26 mouse cellular contexts compared by ENCODE assay signal in the genomic region with DNA sequence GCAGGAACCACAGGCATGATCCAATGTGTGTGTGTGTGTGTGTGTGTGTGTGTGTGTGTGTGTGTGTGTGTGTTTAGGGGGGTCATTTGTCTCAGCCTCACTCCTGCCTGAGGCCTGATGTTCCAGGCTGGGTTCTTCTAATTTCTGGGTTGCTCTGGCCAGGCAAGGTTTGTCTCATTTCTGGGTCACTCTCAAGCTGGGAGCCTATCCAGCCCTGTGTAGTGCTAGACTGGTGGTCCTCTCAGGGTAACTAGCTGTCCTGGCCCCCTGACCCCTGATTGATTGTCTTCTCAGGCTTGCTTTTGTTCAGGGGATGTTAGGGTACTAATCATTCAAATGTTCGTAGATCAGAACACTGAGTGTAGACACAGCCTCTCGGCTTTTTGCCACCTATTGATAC.
DNase-seq lines count a peak whose midpoint lies in the region; ATAC-seq lines count a peak whose summit lies in the region.
"Had no signal": no experiment of that assay in that cellular context is flagged by ENCODE, and none has a peak within 500 bp of the region (broad histone marks: within the 10 kb centered on the region; RNA-seq: fewer than 3 reads in every experiment).

No protein-coding gene starts in this region.

- no peaks in the 10 kb centered on the region for H3K4me1 ChIP-seq in forebrain, embryonic 11.5 days (replicated peaks; ENCODE audit: control insufficient read depth, insufficient read depth, low read length)
- H3K4me1 ChIP-seq in forebrain, embryonic 10.5 days = peaks cover 15% of the 10 kb centered on the region
- peaks cover 3% of the 10 kb centered on the region; the same call in 1 of the 2 replicates for H3K4me1 ChIP-seq in hindbrain, embryonic 12.5 days
- H3K4me1 ChIP-seq in hindbrain, embryonic 16.5 days (ENCODE audit: control insufficient read depth, insufficient read depth, low read depth, low read length) = no peaks in the 10 kb centered on the region
- H3K4me1 ChIP-seq in neural tube, embryonic 14.5 days (ENCODE audit: control insufficient read depth, insufficient read depth, low read length) = no peaks in the 10 kb centered on the region
- H3K4me1 ChIP-seq: heart, embryonic 12.5 days; limb, embryonic 13.5 days; stomach, embryonic 15.5 days had no signal

- WGBS in forebrain, embryonic 11.5 days = 35% methylated on average over 2 of the region's 2 CpGs
- WGBS in forebrain, embryonic 10.5 days = 33% methylated on average over 2 of the region's 2 CpGs
- WGBS in hindbrain, embryonic 12.5 days = 29% methylated on average over 2 of the region's 2 CpGs
- WGBS in hindbrain, embryonic 16.5 days = 29% methylated on average over 2 of the region's 2 CpGs
- 16% methylated on average over 2 of the region's 2 CpGs for WGBS in neural tube, embryonic 14.5 days

- no peaks in the 10 kb centered on the region for H3K27me3 ChIP-seq in forebrain, embryonic 11.5 days (ENCODE audit: control insufficient read depth, insufficient read depth, low read length)
- no peaks in the 10 kb centered on the region for H3K27me3 ChIP-seq in forebrain, embryonic 10.5 days (ENCODE audit: poor library complexity, severe bottlenecking)
- H3K27me3 ChIP-seq in hindbrain, embryonic 12.5 days = no peaks in the 10 kb centered on the region
- H3K27me3 ChIP-seq in hindbrain, embryonic 16.5 days (replicated peaks; ENCODE audit: control insufficient read depth, insufficient read depth, low read length) = no peaks in the 10 kb centered on the region
- no peaks in the 10 kb centered on the region for H3K27me3 ChIP-seq in neural tube, embryonic 14.5 days (ENCODE audit: control insufficient read depth, insufficient read depth, low read length)
- H3K27me3 ChIP-seq: CH12.LX; heart, embryonic 12.5 days; limb, embryonic 13.5 days; Patski; stomach, embryonic 15.5 days had no signal

- no peak overlapping the region for H3K9ac ChIP-seq in forebrain, embryonic 11.5 days (ENCODE audit: low read length)
- H3K9ac ChIP-seq in hindbrain, embryonic 12.5 days = no peak overlapping the region
- H3K9ac ChIP-seq in hindbrain, embryonic 16.5 days (ENCODE audit: low read depth, low read length) = no peak overlapping the region
- H3K9ac ChIP-seq in neural tube, embryonic 14.5 days (replicated peaks; ENCODE audit: low read depth, low read length) = no peak overlapping the region
- H3K9ac ChIP-seq: heart, embryonic 12.5 days; limb, embryonic 13.5 days; stomach, embryonic 15.5 days had no signal

- H3K27ac ChIP-seq in forebrain, embryonic 11.5 days (ENCODE audit: low read depth, low read length) = no peak overlapping the region
- no peak overlapping the region for H3K27ac ChIP-seq in forebrain, embryonic 10.5 days
- no peak overlapping the region for H3K27ac ChIP-seq in hindbrain, embryonic 12.5 days
- no peak overlapping the region for H3K27ac ChIP-seq in hindbrain, embryonic 16.5 days (ENCODE audit: low read depth, low read length)
- no peak overlapping the region for H3K27ac ChIP-seq in neural tube, embryonic 14.5 days (ENCODE audit: low read depth, low read length)
- H3K27ac ChIP-seq: heart, adult 2 months; layer of hippocampus, adult 2 months; left cerebral cortex, adult 2 months; limb, embryonic 13.5 days; stomach, embryonic 15.5 days had no signal

- no peak overlapping the region for H3K4me3 ChIP-seq in forebrain, embryonic 11.5 days (ENCODE audit: low read depth, low read length)
- no peak overlapping the region for H3K4me3 ChIP-seq in forebrain, embryonic 10.5 days
- H3K4me3 ChIP-seq in hindbrain, embryonic 12.5 days = no peak overlapping the region
- H3K4me3 ChIP-seq in hindbrain, embryonic 16.5 days (ENCODE audit: low read length) = no peak overlapping the region
- no peak overlapping the region for H3K4me3 ChIP-seq in neural tube, embryonic 14.5 days (ENCODE audit: low read depth, low read length)
- H3K4me3 ChIP-seq: erythroblast, embryonic 14.5 days; heart, adult 2 months; heart, embryonic 12.5 days; layer of hippocampus, adult 2 months; left cerebral cortex, adult 2 months; limb, embryonic 13.5 days; stomach, embryonic 15.5 days had no signal

- peak; percentile 24; the same call in 1 of the 2 replicates for ATAC-seq in forebrain, embryonic 11.5 days (replicated peaks; ENCODE audit: low FRiP score)
- peak; percentile 46; the same call in 1 of the 2 replicates for ATAC-seq in hindbrain, embryonic 12.5 days (ENCODE audit: low FRiP score)
- ATAC-seq in hindbrain, embryonic 16.5 days = no peak
- peak; percentile 28; the same call in 1 of the 2 replicates for ATAC-seq in neural tube, embryonic 14.5 days (ENCODE audit: low read depth)
- ATAC-seq: forebrain, embryonic 14.5 days; Patski had no signal

- H3K4me2 ChIP-seq in forebrain, embryonic 11.5 days (ENCODE audit: low read depth, low read length, severe bottlenecking) = no peak overlapping the region
- H3K4me2 ChIP-seq in hindbrain, embryonic 12.5 days (replicated peaks) = no peak overlapping the region
- H3K4me2 ChIP-seq in hindbrain, embryonic 16.5 days (ENCODE audit: low read length) = no peak overlapping the region
- no peak overlapping the region for H3K4me2 ChIP-seq in neural tube, embryonic 14.5 days (ENCODE audit: low read depth, low read length)
- H3K4me2 ChIP-seq: heart, embryonic 12.5 days; limb, embryonic 13.5 days; liver, embryonic 11.5 days; stomach, embryonic 15.5 days had no signal

- no peaks in the 10 kb centered on the region for H3K36me3 ChIP-seq in forebrain, embryonic 11.5 days (ENCODE audit: control insufficient read depth, insufficient read depth, low read length)
- no peaks in the 10 kb centered on the region for H3K36me3 ChIP-seq in forebrain, embryonic 10.5 days (replicated peaks)
- H3K36me3 ChIP-seq in hindbrain, embryonic 12.5 days = no peaks in the 10 kb centered on the region
- H3K36me3 ChIP-seq in hindbrain, embryonic 16.5 days (ENCODE audit: control insufficient read depth, insufficient read depth, low read length) = no peaks in the 10 kb centered on the region
- H3K36me3 ChIP-seq in neural tube, embryonic 14.5 days (ENCODE audit: control insufficient read depth, insufficient read depth, low read length) = no peaks in the 10 kb centered on the region
- H3K36me3 ChIP-seq: G1E; heart, embryonic 12.5 days; limb, embryonic 13.5 days; stomach, embryonic 15.5 days had no signal

- no peaks in the 10 kb centered on the region for H3K9me3 ChIP-seq in forebrain, embryonic 11.5 days (ENCODE audit: control insufficient read depth, low read length)
- H3K9me3 ChIP-seq in forebrain, embryonic 10.5 days = no peaks in the 10 kb centered on the region
- H3K9me3 ChIP-seq in hindbrain, embryonic 12.5 days (replicated peaks) = no peaks in the 10 kb centered on the region
- no peaks in the 10 kb centered on the region for H3K9me3 ChIP-seq in hindbrain, embryonic 16.5 days (ENCODE audit: control insufficient read depth, low read length)
- no peaks in the 10 kb centered on the region for H3K9me3 ChIP-seq in neural tube, embryonic 14.5 days (ENCODE audit: control insufficient read depth, low read length)
- H3K9me3 ChIP-seq: heart, embryonic 12.5 days; limb, embryonic 13.5 days; stomach, embryonic 15.5 days had no signal

- no peak for DNase-seq in forebrain, embryonic 11.5 days (ENCODE audit: low spot score)
- DNase-seq in forebrain, embryonic 10.5 days (ENCODE audit: extremely low spot score, low spot score) = no peak
- DNase-seq in neural tube, embryonic 10.5 days (ENCODE audit: extremely low spot score, low spot score) = no peak
- DNase-seq in adrenal gland, postnatal 10 days = no peak
- DNase-seq: adrenal gland, postnatal 25 days; embryo, embryonic 11 days; gastrocnemius, postnatal 36 days; heart, adult 2 months; kidney, adult 18-20 months; kidney, postnatal 36 days; lung, postnatal 36 days; right cerebral cortex, postnatal 25 days had no signal
